Mouse (Mus musculus) embryo, embryonic 11.5 days (tissue): ENCODE results near the gene Gm20388.
"Not testable (repeated sequence)": the region's sequence is repeated elsewhere in the genome, so short reads cannot be mapped to it uniquely, and the experiment has no call there.

Experiments
- DNase-seq: peaks from one replicate; pipeline ENCODE4 v3.0.0-alpha.2; 2012; ENCODE audit warnings: low read depth, low spot score

Gm20388 gene

GRCm38 (mm10) chr8:120368191-120368590 is 457.6 kb downstream of the Gm20388 start:
- DNase-seq: not testable (repeated sequence)

- DNase-seq: no peak
Measured at GRCm38 (mm10) chr8:120368814-120369649, 458.4 kb downstream of the Gm20388 start.

- DNase-seq: no peak
Measured at GRCm38 (mm10) chr8:120369956-120370355, 459.3 kb downstream of the Gm20388 start.

GRCm38 (mm10) chr8:120370461-120370860 is 459.8 kb downstream of the Gm20388 start:
- DNase-seq: no peak

- DNase-seq: no peak
Measured at GRCm38 (mm10) chr8:120371146-120371545, 460.5 kb downstream of the Gm20388 start.

GRCm38 (mm10) chr8:120371725-120372457 is 461.2 kb downstream of the Gm20388 start:
- DNase-seq: no peak

- DNase-seq: no peak
Measured at GRCm38 (mm10) chr8:120372684-120373083, 462.0 kb downstream of the Gm20388 start.

GRCm38 (mm10) chr8:120373621-120374020 is 463.0 kb downstream of the Gm20388 start:
- no peak for DNase-seq

- DNase-seq: no peak
Measured at GRCm38 (mm10) chr8:120374070-120374469, 463.4 kb downstream of the Gm20388 start.

- DNase-seq: no peak
Measured at GRCm38 (mm10) chr8:120374514-120374913, 463.9 kb downstream of the Gm20388 start.

- no peak for DNase-seq
Measured at GRCm38 (mm10) chr8:120375170-120375569, 464.5 kb downstream of the Gm20388 start.

- DNase-seq: no peak
Measured at GRCm38 (mm10) chr8:120376215-120376614, 465.6 kb downstream of the Gm20388 start.

GRCm38 (mm10) chr8:120376847-120377802 is 466.5 kb downstream of the Gm20388 start:
- DNase-seq: no peak

GRCm38 (mm10) chr8:120377803-120378189 is 467.2 kb downstream of the Gm20388 start:
- DNase-seq: no peak

GRCm38 (mm10) chr8:120378306-120378705 is 467.7 kb downstream of the Gm20388 start:
- no peak for DNase-seq

- no peak for DNase-seq
Measured at GRCm38 (mm10) chr8:120379015-120379414, 468.4 kb downstream of the Gm20388 start.

- no peak for DNase-seq
Measured at GRCm38 (mm10) chr8:120381865-120382264, 471.2 kb downstream of the Gm20388 start.

- no peak for DNase-seq
Measured at GRCm38 (mm10) chr8:120382436-120383203, 472.0 kb downstream of the Gm20388 start.

GRCm38 (mm10) chr8:120383204-120383560 is 472.5 kb downstream of the Gm20388 start:
- DNase-seq: no peak

- DNase-seq: no peak
Measured at GRCm38 (mm10) chr8:120383713-120384112, 473.1 kb downstream of the Gm20388 start.

GRCm38 (mm10) chr8:120384745-120385144 is 474.1 kb downstream of the Gm20388 start:
- DNase-seq: no peak
